Mouse (Mus musculus): ENCODE data around the gene Sbf2.

Sbf2 gene

GRCm38 (mm10) chr7:110277734-110278245 lies 336.9 kb downstream of the Sbf2 start:
- DNase-seq (ENCODE audit: low spot score) = no peak

- no peak for DNase-seq (ENCODE audit: low spot score)
These were observed 342.3 kb downstream of the Sbf2 start for GRCm38 (mm10) chr7:110272434-110272833.

GRCm38 (mm10) chr7:110271814-110272213 lies 342.9 kb downstream of the Sbf2 start:
- no peak for DNase-seq (ENCODE audit: low spot score)

GRCm38 (mm10) chr7:110270455-110270854 lies 344.3 kb downstream of the Sbf2 start:
- no peak for DNase-seq (ENCODE audit: low spot score)

- DNase-seq (ENCODE audit: low spot score) = no peak
These were observed 344.9 kb downstream of the Sbf2 start for GRCm38 (mm10) chr7:110269777-110270176.

GRCm38 (mm10) chr7:110268511-110268910 lies 346.2 kb downstream of the Sbf2 start:
- DNase-seq (ENCODE audit: low spot score) = no peak

- DNase-seq (ENCODE audit: low spot score) = no peak
These were observed 346.7 kb downstream of the Sbf2 start for GRCm38 (mm10) chr7:110267994-110268393.

- no peak for DNase-seq (ENCODE audit: low spot score)
These were observed 347.7 kb downstream of the Sbf2 start for GRCm38 (mm10) chr7:110267014-110267413.

GRCm38 (mm10) chr7:110265796-110266195 lies 348.9 kb downstream of the Sbf2 start:
- DNase-seq (ENCODE audit: low spot score) = peak; percentile 58

GRCm38 (mm10) chr7:110263474-110263873 lies 351.2 kb downstream of the Sbf2 start:
- DNase-seq (ENCODE audit: low spot score) = no peak

GRCm38 (mm10) chr7:110262661-110263060 lies 352.1 kb downstream of the Sbf2 start:
- no peak for DNase-seq (ENCODE audit: low spot score)

- DNase-seq (ENCODE audit: low spot score) = no peak
These were observed 352.9 kb downstream of the Sbf2 start for GRCm38 (mm10) chr7:110261807-110262206.

GRCm38 (mm10) chr7:110259966-110260711 lies 354.6 kb downstream of the Sbf2 start:
- no peak for DNase-seq (ENCODE audit: low spot score)

- DNase-seq (ENCODE audit: low spot score) = no peak
These were observed 356.3 kb downstream of the Sbf2 start for GRCm38 (mm10) chr7:110258196-110258950.

Data from testis, postnatal 14 days (tissue).